Mouse (Mus musculus): Measurements from ENCODE around the gene Slc38a4. TPM values are rescaled to one million over a fixed set of nuclear protein-coding genes. Genes with fewer than 3 reads are reported as not detected.

The Slc38a4 gene
- total RNA-seq, 2 experiments from 2014 or later, result 155 to 167 TPM

- no peak for DNase-seq
Measured at GRCm38 (mm10) chr15:97019323-97019722, 36.4 kb downstream of the Slc38a4 start.

GRCm38 (mm10) chr15:97017195-97017594, 38.6 kb downstream of the Slc38a4 start:
- DNase-seq, result no peak

- DNase-seq, result no peak
Measured at GRCm38 (mm10) chr15:97015036-97015596, 40.6 kb downstream of the Slc38a4 start.

- no peak for DNase-seq
Measured at GRCm38 (mm10) chr15:97011599-97012372, 44.0 kb downstream of the Slc38a4 start.

- DNase-seq, result no peak
Measured at GRCm38 (mm10) chr15:97009271-97009670, 46.5 kb downstream of the Slc38a4 start.

GRCm38 (mm10) chr15:97005631-97006234, 50.0 kb downstream of the Slc38a4 start:
- DNase-seq, result no peak

- DNase-seq, result no peak
Measured at GRCm38 (mm10) chr15:97004525-97004867, 51.3 kb downstream of the Slc38a4 start.

GRCm38 (mm10) chr15:97003851-97004524, 51.8 kb downstream of the Slc38a4 start:
- no peak for DNase-seq

- DNase-seq, result no peak
Measured at GRCm38 (mm10) chr15:97003186-97003585, 52.6 kb downstream of the Slc38a4 start.

GRCm38 (mm10) chr15:97002752-97003151, 53.0 kb downstream of the Slc38a4 start:
- DNase-seq, result no peak

- peak; percentile 26 for DNase-seq
Measured at GRCm38 (mm10) chr15:97001886-97002285, 53.9 kb downstream of the Slc38a4 start.

- peak; percentile 17 for DNase-seq
Measured at GRCm38 (mm10) chr15:97001416-97001815, 54.3 kb downstream of the Slc38a4 start.

GRCm38 (mm10) chr15:97000319-97001251, 55.2 kb downstream of the Slc38a4 start:
- no peak for DNase-seq

GRCm38 (mm10) chr15:96999401-96999800, 56.4 kb downstream of the Slc38a4 start:
- no peak for DNase-seq

GRCm38 (mm10) chr15:96985618-96986017, 70.1 kb downstream of the Slc38a4 start:
- no peak for DNase-seq

- no peak for DNase-seq
Measured at GRCm38 (mm10) chr15:96983581-96984330, 72.0 kb downstream of the Slc38a4 start.

- no peak for DNase-seq
Measured at GRCm38 (mm10) chr15:96975125-96975524, 80.6 kb downstream of the Slc38a4 start.

GRCm38 (mm10) chr15:96974131-96974530, 81.6 kb downstream of the Slc38a4 start:
- DNase-seq, result no peak

- DNase-seq, result no peak
Measured at GRCm38 (mm10) chr15:96973370-96973769, 82.4 kb downstream of the Slc38a4 start.

- DNase-seq, result no peak
Measured at GRCm38 (mm10) chr15:96972706-96973274, 83.0 kb downstream of the Slc38a4 start.

GRCm38 (mm10) chr15:96971906-96972305, 83.8 kb downstream of the Slc38a4 start:
- no peak for DNase-seq
